Mouse (Mus musculus) bone marrow macrophage, adult 2 months (primary cell): Measurements from ENCODE around the gene Gpr142.

Source experiments
- CTCF ChIP-seq: IDR thresholded peaks from 2 replicates; pipeline ENCODE4 v1.5.1; 2012; ENCODE audit warnings: low read depth, mild to moderate bottlenecking, low read length, moderate library complexity
- POLR2A ChIP-seq: IDR thresholded peaks from 2 replicates; pipeline ENCODE4 v1.6.1; 2012; ENCODE audit warnings: mild to moderate bottlenecking, low read depth, low read length, borderline replicate concordance

GRCm38 (mm10) chr11:114797981-114798380 lies 743 bp upstream of the Gpr142 start:
- TF ChIP-seq CTCF (no peak), POLR2A (no peak)
